Mouse (Mus musculus): ENCODE data around the gene Zmynd12. TPM values are rescaled to one million over a fixed set of nuclear protein-coding genes. Genes with fewer than 3 reads are reported as not detected.

The Zmynd12 gene
- total and polyA plus RNA-seq, 3 experiments, result 0.25 to 0.75 (median 0.53) TPM

DNA sequence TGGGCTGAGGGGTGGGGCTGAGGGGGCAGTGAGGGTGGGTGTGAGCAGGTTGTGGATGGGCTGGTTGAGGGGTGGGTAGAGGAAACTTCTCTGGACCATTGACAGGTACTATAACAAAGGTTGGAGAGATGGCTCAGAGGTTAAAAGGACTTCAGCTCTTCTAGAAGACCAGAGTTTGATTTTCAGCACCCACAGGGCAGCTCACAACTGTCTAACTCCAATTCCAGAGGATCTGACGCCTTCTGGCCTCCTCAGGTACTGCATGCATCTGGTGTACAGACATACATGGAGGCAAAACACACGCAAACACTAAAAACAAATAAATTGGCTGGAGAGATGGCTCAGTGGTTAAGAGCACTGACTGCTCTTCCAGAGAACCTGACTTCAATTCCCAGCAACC lies 89.0 kb downstream of the Zmynd12 start:
- no peak overlapping the region for H3K27ac ChIP-seq (ENCODE audit: insufficient read depth, low read depth)
- peak; percentile 15 for DNase-seq (ENCODE audit: extremely low read depth)
- dilution Hi-C loops (cut with MboI; ENCODE audit: extremely low pct_ligation_motif_present, extremely low pct_unique_long_range_greater_than_20kb, low sequenced_read_pairs), result no loop called here
- TF ChIP-seq MYC (IDR thresholded peaks at IDR 0.05; ENCODE audit: low read depth, low read length) (no peak), JUND (conservative IDR thresholded peaks at IDR 0.05; ENCODE audit: low read depth, low read length) (no peak), IRF4 (IDR thresholded peaks at IDR 0.05; ENCODE audit: low read depth, low read length) (no peak; the same call in 1 of the 2 replicates), SMC3 (IDR thresholded peaks at IDR 0.05; ENCODE audit: low read depth, low read length) (peak; percentile 11; the same call in 1 of the 2 replicates), USF2 (conservative IDR thresholded peaks at IDR 0.05; ENCODE audit: low read depth, low read length) (no peak), BHLHE40 (IDR thresholded peaks at IDR 0.05; ENCODE audit: low read depth, low read length) (no peak), ZMIZ1 (IDR thresholded peaks at IDR 0.05; ENCODE audit: low read depth, low read length) (no peak), MEF2A (IDR thresholded peaks at IDR 0.05; ENCODE audit: borderline replicate concordance, low read depth, low read length) (no peak), PAX5 (IDR thresholded peaks at IDR 0.05; ENCODE audit: low read length) (no peak), EP300 (IDR thresholded peaks at IDR 0.05; ENCODE audit: low read length) (no peak), TBP (conservative IDR thresholded peaks at IDR 0.05; ENCODE audit: low read depth, low read length) (no peak), NRF1 (IDR thresholded peaks at IDR 0.05; ENCODE audit: low read depth, low read length) (no peak), MAFK (IDR thresholded peaks at IDR 0.05; ENCODE audit: insufficient replicate concordance, low read length) (no peak), NELFE (IDR thresholded peaks at IDR 0.05; ENCODE audit: low read depth, low read length) (no peak), ZNF384 (IDR thresholded peaks at IDR 0.05; ENCODE audit: low read depth, low read length) (no peak), USF1 (IDR thresholded peaks at IDR 0.05; ENCODE audit: low read depth, low read length) (no peak), SIN3A (IDR thresholded peaks at IDR 0.05; ENCODE audit: low read length) (0 out of 2 replicates have a peak, but pooled peaks have one; percentile 20), CTCF (conservative IDR thresholded peaks at IDR 0.05 in 1 of 2, IDR thresholded peaks at IDR 0.05 in 1 of 2; ENCODE audit: low read depth in 2 of 2, low read length in 2 of 2) (peak in 1 of 2 experiments; percentile 19; a peak in 2 of 4 replicates)
- H3K79me2 ChIP-seq (replicated peaks; ENCODE audit: control insufficient read depth, extremely low read depth, insufficient read depth, poor library complexity, severe bottlenecking), result no peaks in the 10 kb centered on the region
- no peak overlapping the region for H3K4me3 ChIP-seq (replicated peaks in 1 of 3; ENCODE audit: low read depth in 2 of 3, low read length in 2 of 3, poor library complexity in 1 of 3)
- no peaks in the 10 kb centered on the region for H3K36me3 ChIP-seq (replicated peaks in 1 of 2; ENCODE audit: control insufficient read depth in 1 of 2, insufficient read depth in 1 of 2, low read length in 1 of 2)
- H3K4me1 ChIP-seq (ENCODE audit: control insufficient read depth in 1 of 2, insufficient read depth in 2 of 2), result peaks cover 0 to 6% of the 10 kb centered on the region in 2 experiments; a peak in 2 of 4 replicates
- no peaks in the 10 kb centered on the region for H3K9me3 ChIP-seq (replicated peaks; ENCODE audit: low read length)
- in situ Hi-C loops (cut with MboI; ENCODE audit: low pct_ligation_motif_present, low pct_unique_long_range_greater_than_20kb, low sequenced_read_pairs), result no loop called here
- no peaks in the 10 kb centered on the region for H3K27me3 ChIP-seq (replicated peaks)
- no peak overlapping the region for H3K4me2 ChIP-seq (ENCODE audit: insufficient read depth, low read depth, poor library complexity, severe bottlenecking)
- no peak overlapping the region for H3K9ac ChIP-seq (ENCODE audit: insufficient read depth, low read depth)

DNA sequence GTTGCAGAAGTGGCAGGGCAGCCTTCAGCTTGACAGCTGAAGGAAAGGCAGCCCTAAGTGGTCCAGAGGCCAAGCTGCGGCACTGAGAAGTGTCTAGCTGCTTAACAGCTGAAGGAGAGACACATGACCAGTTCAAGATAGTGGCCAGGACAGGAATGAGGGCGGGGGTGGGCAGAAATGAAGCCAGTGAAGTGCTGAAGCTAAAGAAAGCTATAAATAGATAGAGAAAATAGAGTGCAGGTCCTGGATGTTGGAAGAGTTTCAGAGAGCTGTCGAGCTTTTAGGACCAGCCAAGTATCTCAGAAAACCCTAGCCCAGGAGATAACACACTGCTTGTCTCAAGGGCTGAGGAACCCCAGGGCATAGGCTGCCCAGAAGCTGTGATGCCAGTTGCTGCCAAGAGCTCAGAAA lies 90.1 kb downstream of the Zmynd12 start:
- no peaks in the 10 kb centered on the region for H3K36me3 ChIP-seq (replicated peaks in 1 of 2; ENCODE audit: control insufficient read depth in 1 of 2, insufficient read depth in 1 of 2, low read length in 1 of 2)
- H3K4me2 ChIP-seq (ENCODE audit: insufficient read depth, low read depth, poor library complexity, severe bottlenecking), result no peak overlapping the region
- in situ Hi-C loops (cut with MboI; ENCODE audit: low pct_ligation_motif_present, low pct_unique_long_range_greater_than_20kb, low sequenced_read_pairs) (no loop called here), dilution Hi-C loops (cut with MboI; ENCODE audit: extremely low pct_ligation_motif_present, extremely low pct_unique_long_range_greater_than_20kb, low sequenced_read_pairs) (no loop called here)
- TF ChIP-seq ZMIZ1 (IDR thresholded peaks at IDR 0.05; ENCODE audit: low read depth, low read length) (no peak), E2F4 (IDR thresholded peaks at IDR 0.05; ENCODE audit: insufficient replicate concordance, low read depth, low read length) (no peak), CTCF (conservative IDR thresholded peaks at IDR 0.05 in 1 of 2, IDR thresholded peaks at IDR 0.05 in 1 of 2; ENCODE audit: low read depth in 2 of 2, low read length in 2 of 2) (no peak), SIN3A (IDR thresholded peaks at IDR 0.05; ENCODE audit: low read length) (no peak), RAD21 (IDR thresholded peaks at IDR 0.05; ENCODE audit: low read depth, low read length) (no peak), NRF1 (IDR thresholded peaks at IDR 0.05; ENCODE audit: low read depth, low read length) (no peak), NELFE (IDR thresholded peaks at IDR 0.05; ENCODE audit: low read depth, low read length) (no peak), RCOR1 (conservative IDR thresholded peaks at IDR 0.05; ENCODE audit: low read depth, low read length) (no peak), MXI1 (IDR thresholded peaks at IDR 0.05; ENCODE audit: low read depth, low read length) (no peak), JUN (IDR thresholded peaks at IDR 0.05; ENCODE audit: insufficient read depth, low read depth, low read length) (no peak), ETS1 (conservative IDR thresholded peaks at IDR 0.05; ENCODE audit: low read depth, low read length) (no peak), MAFK (IDR thresholded peaks at IDR 0.05; ENCODE audit: insufficient replicate concordance, low read length) (no peak), PAX5 (IDR thresholded peaks at IDR 0.05; ENCODE audit: low read length) (no peak), MAX (IDR thresholded peaks at IDR 0.05; ENCODE audit: low read length) (no peak), ELF1 (IDR thresholded peaks at IDR 0.05; ENCODE audit: low read depth, low read length) (no peak)
- no peak overlapping the region for H3K27ac ChIP-seq (ENCODE audit: insufficient read depth, low read depth)
- H3K9ac ChIP-seq (ENCODE audit: insufficient read depth, low read depth), result no peak overlapping the region
- no peaks in the 10 kb centered on the region for H3K79me2 ChIP-seq (replicated peaks; ENCODE audit: control insufficient read depth, extremely low read depth, insufficient read depth, poor library complexity, severe bottlenecking)
- no peak overlapping the region for H3K4me3 ChIP-seq (replicated peaks in 1 of 3; ENCODE audit: low read depth in 2 of 3, low read length in 2 of 3, poor library complexity in 1 of 3)
- DNase-seq (ENCODE audit: extremely low read depth), result no peak
- H3K9me3 ChIP-seq (replicated peaks; ENCODE audit: low read length), result no peaks in the 10 kb centered on the region
- no peaks in the 10 kb centered on the region for H3K27me3 ChIP-seq (replicated peaks)
- H3K4me1 ChIP-seq (ENCODE audit: control insufficient read depth in 1 of 2, insufficient read depth in 2 of 2), result peaks cover 0 to 6% of the 10 kb centered on the region in 2 experiments; a peak in 2 of 4 replicates

Measured in CH12.LX (cell line).